Mouse (Mus musculus) ovary, postnatal 10 days (tissue): ENCODE measurements at regions not wholly inside any gene's neighbourhood (a gene's known extent, or its start where the extent isn't known, plus 50 kb on each side); places are given as distances from the start of the nearest gene placed in this dataset.

Experiments used
- DNase-seq: peaks from one replicate; pipeline ENCODE4 v3.0.0; 2022; ENCODE audit warnings: low spot score

GRCm38 (mm10) chr16:21320284-21320683 lies 102.6 kb upstream of the Vps8 start:
- DNase-seq = no peak

GRCm38 (mm10) chr16:21321188-21322070 lies 101.5 kb upstream of the Vps8 start:
- DNase-seq = no peak

GRCm38 (mm10) chr16:21322437-21322836 lies 100.5 kb upstream of the Vps8 start:
- no peak for DNase-seq

GRCm38 (mm10) chr16:21323446-21324034 lies 99.4 kb upstream of the Vps8 start:
- no peak for DNase-seq

GRCm38 (mm10) chr16:21327969-21328368 lies 94.9 kb upstream of the Vps8 start:
- no peak for DNase-seq

GRCm38 (mm10) chr16:21329199-21329598 lies 93.7 kb upstream of the Vps8 start:
- DNase-seq = no peak

- DNase-seq = no peak
These were observed 91.7 kb upstream of the Vps8 start for GRCm38 (mm10) chr16:21331229-21331628.

GRCm38 (mm10) chr16:21332411-21332810 lies 90.5 kb upstream of the Vps8 start:
- no peak for DNase-seq

- no peak for DNase-seq
These were observed 90.1 kb upstream of the Vps8 start for GRCm38 (mm10) chr16:21332862-21333222.

- peak; percentile 84 for DNase-seq
These were observed 89.5 kb upstream of the Vps8 start for GRCm38 (mm10) chr16:21333223-21333951.

- DNase-seq = no peak
These were observed 83.9 kb upstream of the Vps8 start for GRCm38 (mm10) chr16:21339061-21339459.

- peak; percentile 59 for DNase-seq
These were observed 83.3 kb upstream of the Vps8 start for GRCm38 (mm10) chr16:21339460-21340081.

- DNase-seq = no peak
These were observed 82.8 kb upstream of the Vps8 start for GRCm38 (mm10) chr16:21340136-21340535.

GRCm38 (mm10) chr16:21349869-21350268 lies 73.0 kb upstream of the Vps8 start:
- DNase-seq = no peak

- DNase-seq = no peak
These were observed 71.6 kb upstream of the Vps8 start for GRCm38 (mm10) chr16:21351289-21351688.

GRCm38 (mm10) chr16:21353111-21353510 lies 69.8 kb upstream of the Vps8 start:
- no peak for DNase-seq

GRCm38 (mm10) chr16:21353545-21353944 lies 69.4 kb upstream of the Vps8 start:
- no peak for DNase-seq

- no peak for DNase-seq
These were observed 67.3 kb upstream of the Vps8 start for GRCm38 (mm10) chr16:21355638-21356037.

GRCm38 (mm10) chr16:21357433-21357832 lies 65.5 kb upstream of the Vps8 start:
- DNase-seq = no peak

- no peak for DNase-seq
These were observed 64.5 kb upstream of the Vps8 start for GRCm38 (mm10) chr16:21358313-21358920.

- no peak for DNase-seq
These were observed 63.5 kb upstream of the Vps8 start for GRCm38 (mm10) chr16:21359459-21359858.

- no peak for DNase-seq
These were observed 61.5 kb upstream of the Vps8 start for GRCm38 (mm10) chr16:21361406-21361805.
